Mouse (Mus musculus) cerebellum, adult 11 months (tissue): ENCODE data around the gene Nelfb.

Experiments used
- DNase-seq: peaks from one replicate; pipeline ENCODE4 v3.0.0; 2022

The Nelfb gene

DNA sequence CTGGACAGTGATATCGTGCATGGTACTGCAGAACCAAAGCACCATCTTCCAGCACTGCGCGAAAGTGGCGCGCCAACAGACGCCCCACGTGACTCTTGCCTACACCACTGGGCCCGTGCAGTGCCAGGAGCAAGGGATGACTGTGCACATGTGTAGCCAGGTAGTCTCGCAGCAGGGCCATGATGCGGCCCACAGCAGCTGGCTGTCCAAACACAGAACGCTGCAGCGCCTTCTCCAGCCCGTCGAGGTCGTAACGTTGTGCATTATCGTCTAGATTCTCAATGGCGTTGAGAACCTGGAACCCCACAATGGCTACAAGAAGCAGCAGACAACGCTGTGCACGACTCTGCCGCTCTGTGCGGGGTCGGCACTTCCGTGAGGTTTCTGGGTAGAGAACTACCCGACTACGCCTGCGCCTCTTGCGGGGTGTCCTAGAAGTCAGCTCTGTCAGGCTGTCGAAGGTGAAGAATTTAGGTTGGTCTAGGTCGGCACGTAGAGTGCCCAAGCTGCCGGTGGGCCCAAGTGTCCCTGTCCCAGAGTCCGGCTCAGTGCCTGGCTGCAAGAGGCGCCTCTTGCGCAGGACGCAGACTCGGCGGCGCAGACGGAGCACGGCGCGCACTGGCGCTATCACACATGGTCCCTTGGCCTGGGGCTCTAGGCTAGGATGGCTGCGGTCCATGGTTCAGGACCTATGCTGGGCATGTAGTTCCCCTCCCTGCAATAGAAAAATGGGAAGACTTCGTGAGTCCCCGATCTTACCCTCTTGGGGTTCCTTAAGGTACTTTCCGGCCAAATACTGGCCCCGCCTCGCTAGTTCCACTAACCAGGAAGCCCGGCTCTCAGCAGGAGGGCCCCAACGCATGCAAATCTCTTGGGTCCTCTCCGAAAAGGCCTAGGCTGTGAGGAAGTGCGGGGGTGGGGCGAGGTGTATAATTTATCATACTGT, 15.8 kb downstream of the Nelfb start:
- DNase-seq: no peak

DNA sequence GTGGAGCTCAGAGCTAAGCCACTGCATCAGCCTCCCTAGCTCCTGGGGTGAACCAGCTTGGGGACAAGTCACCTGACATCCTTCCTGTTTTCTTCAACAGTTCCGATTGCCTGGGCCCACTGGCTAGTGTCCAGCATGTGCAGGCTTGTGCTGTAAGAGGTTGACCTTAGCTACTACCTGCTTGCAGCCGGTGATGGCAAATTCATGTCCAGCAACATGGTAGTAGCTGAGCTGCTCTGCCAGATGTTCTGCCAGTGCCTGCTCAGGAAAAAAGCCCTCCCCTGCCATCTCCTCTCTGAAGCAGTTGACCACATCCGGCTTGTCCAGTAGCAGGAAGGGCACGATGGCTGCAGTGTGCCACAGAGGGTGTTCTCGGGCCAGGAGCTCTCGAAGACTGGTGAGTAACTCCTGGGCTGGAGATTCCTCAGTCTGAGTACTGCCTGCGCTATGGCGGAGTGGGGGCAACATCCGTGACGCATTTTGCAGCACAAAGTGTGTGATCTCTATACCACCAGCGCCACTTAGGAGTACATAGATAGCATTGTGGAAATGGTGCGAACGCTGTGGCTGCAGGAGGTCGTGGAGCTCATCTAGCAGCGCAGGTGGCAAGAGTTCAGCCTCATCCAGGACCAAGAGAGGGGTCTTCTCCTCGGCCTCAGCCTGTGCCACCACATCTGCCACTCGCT, 16.7 kb downstream of the Nelfb start:
- DNase-seq: no peak

DNA sequence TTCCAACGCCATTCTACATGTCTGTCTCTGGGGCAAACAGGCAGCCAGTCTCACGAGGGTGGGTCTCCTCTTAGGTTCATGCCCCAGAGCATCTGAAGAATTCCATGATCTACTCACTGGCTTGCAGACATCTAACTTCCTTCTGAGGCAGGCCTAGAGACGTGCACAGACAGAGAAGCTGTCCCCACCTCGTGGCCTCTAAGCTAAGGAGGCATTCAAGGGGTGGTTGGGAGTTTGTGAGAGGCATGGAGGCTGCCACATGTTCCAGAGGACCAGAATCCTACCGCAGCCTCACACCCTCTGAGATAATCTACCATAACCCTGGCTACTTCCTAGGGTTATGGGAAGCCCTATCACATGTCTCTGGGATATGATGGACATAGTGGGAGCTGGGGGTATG, 17.3 kb downstream of the Nelfb start:
- DNase-seq: no peak

DNA sequence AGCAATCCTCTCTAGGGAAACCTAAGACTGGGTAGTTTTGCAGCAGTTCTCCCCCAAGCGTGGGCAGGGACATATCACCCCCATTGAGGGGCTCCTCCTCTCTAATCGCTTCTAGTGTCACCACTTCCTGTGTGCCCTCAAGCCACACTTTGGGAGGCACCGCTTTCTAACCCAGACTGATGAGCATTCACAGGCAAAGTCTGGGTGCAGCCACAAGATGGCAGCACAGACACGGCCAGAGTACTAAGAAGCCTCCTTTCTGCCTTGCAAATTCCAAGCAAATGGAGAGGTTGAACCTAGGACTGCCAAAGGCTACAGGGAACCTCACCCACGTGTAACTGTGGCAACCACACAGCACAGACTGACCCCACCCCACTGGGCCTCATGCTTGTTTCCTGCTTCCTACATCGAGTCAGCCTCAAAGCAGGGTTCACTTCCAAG, 17.9 kb downstream of the Nelfb start:
- peak; percentile 82 for DNase-seq

DNA sequence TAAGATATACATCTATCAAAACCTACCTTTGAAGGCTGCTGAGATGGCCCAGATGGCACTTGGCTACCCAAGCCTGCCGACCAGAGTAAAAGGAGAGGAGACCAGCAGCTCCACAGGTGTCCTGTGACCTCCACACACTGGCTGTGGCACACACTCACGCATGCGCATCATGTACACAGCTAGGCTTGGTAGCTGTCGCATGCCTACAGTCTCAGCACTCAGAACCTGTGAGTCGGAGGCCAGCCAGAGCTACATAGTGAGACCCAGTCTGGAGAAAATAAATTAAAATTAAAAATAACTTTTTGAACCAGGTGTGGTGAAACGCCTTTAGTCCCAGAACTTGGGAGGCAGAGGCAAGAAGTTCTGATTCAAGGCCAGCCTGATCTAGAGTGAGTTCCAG, 23.4 kb downstream of the Nelfb start:
- no peak for DNase-seq

DNA sequence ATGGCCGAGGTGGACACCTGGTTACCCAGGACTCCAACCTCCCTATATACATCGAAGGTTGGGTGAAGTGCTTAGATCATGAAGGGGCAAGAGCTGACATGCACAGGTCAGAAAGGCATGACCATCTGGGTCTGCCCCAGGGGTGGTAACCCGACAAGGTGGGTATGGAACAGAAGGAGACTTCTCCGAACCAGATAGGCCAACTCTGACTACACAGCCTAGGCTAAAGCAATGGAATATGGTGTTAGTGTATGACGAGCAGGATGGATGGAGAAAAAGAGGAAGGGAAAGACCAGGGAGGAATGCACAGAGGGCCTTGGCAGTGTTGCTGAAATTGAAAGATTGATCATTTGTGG, 24.7 kb downstream of the Nelfb start:
- DNase-seq: no peak

DNA sequence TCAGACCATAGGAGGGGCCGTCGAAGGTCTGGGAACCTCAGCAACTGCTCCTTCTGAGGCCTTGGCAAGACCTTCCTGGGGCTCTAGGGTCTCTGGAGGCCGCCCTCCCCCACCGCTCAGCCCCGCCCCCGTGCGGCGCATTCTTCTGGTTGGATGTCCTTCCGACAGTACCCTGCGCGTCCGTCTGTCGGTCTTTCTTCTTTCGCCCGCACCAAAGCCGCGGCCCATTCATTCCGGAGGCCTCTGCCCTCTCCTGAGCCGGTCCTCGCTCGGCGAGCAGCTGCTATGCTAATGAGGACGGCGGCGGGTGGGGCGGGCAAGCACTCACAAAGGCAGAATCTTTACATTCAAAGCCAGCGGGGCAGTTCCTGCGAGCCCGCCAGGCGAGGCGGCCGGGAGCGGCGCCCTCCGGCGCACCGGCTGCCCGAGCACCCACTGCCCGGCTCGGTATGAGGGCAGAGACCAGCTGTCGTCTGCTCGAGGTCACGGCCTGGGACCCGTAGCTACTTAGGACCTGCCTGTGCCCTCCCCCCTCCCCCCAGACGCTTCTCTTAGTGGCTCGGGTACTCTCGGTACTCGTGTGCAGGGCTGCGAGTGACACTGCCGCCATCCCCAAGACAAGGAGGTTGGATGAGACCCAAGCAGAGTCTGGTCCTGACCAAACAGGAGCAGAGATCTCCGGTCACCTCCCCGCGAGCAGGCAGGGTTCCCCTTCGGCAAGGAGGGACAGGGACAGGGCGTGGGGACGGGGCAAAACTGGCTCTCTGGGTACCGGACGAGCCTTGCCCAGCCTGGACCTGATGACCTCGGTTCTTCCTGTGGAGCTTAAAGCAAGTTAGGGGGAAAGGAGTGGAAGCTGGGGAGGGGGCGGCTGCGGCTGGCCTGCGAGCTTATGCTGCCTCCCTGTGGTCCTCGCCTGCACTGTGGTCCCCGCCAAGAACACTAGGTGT, 25.4 kb downstream of the Nelfb start:
- no peak for DNase-seq

DNA sequence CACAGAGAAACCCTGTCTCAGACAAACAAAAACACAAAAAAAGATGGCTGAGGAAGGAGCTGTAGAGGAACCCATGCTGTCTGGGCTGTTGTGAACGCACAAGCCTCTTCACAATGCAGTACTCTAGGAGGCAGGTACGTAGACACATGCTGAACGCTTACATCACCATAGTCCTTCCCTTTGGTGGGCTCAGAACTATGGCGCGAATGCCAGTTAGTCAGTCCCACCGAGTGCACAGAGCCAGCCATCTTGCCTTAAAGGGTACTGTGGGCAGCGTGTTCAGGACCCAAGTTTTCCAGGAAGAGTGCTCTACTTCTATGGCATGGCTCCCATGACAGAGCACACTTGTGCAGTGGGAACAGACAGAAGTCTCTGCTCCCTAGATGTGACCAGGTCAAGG, 26.8 kb downstream of the Nelfb start:
- no peak for DNase-seq

DNA sequence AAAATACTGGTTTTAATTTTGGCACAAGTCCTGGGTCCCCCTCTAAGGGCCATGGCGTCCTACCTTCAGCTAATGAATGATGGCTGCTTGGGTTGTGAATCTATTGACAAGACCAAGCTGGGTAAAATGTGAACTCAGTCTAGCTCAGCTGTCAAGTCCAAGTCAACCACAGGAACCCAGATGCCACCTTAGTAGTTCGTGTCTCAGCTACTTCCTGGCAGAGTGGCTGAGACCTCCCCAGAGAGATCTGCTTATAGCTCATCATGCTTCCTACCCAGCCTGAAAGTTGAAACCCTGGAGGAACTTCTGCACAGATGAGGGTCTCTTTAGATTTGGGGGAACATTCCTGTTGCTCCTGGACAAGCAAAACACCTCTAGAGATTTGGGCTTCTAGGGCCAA, 28.0 kb downstream of the Nelfb start:
- DNase-seq: no peak

DNA sequence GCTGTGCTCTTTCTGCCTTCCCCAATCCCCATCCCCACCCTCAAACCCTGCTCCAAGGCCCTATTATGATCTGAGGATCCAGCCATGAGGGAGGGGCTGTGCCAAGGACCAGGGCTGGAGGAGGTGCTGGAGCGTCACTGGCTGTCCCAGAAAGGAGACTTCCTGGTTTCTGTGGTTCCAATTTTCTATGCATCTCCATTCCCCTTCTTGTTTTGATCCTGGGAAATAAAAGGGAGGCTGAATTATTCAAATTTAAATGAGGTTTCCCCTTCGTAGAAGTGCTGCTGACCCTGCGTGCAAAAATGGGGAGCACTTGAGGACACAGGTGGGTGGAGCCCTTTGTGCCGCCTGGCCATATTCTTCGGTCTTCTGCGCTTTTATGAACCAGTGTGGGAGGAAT, 28.6 kb downstream of the Nelfb start:
- no peak for DNase-seq

DNA sequence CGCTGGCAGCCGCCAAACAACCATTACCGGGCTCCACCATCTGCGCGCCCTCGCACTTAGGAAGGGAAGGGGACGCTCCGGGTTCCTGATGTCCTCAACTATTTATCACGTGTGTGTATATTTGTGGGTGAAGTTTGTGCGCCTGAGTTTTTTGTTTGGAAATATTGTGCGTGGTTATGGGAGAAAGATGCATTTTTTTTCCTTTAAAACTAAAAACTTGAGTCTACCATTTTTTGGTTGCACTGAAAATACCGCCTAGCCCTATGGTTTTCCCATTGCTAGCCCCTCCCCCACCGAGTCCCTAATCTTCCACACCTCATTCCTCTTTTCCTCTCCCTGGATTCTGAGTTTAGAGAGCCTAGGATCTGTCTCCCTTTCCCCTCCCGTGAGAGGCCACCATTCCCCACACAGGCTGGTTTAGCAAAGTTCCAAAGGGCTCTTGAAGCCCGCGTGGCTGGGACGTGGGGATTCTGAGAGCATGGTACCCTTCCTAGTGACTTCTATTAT, 29.3 kb downstream of the Nelfb start:
- DNase-seq: no peak

DNA sequence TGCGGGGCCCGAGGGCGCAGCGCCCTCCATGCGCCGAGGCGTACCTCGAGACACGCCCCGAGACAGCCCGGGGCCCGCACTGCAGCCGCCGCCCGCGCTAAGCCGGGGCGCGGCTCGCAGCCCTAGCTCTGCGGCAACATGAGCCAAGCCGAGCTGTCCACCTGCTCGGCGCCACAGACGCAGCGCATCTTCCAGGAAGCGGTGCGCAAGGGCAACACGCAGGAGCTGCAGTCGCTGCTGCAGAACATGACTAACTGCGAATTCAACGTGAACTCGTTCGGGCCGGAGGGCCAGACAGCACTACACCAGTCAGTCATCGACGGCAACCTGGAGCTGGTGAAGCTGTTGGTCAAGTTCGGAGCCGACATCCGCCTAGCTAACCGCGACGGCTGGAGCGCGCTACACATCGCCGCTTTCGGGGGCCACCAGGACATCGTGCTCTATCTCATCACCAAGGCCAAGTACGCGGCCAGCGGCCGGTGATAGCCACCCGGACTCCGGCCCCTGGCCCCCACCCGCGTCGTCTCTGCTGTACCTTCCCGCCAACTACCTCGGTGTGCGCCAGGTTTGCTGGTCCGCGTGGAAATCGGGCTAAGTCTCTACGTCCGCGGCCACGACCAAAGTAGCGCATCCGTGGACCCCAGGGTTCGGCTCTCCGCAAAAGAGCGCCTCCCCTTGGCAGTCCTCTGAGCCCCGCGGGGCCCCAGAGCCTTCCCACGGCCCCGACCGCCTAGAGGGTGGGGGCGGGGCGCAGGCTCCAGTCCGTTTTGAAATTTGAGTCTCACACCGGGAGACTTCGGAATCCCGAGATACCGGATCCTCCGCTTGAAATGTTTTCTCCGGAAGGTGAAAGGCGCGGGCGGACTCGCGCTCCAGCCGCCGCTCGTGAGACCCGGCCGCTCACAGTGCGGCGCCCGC, 30.1 kb downstream of the Nelfb start:
- DNase-seq: no peak

DNA sequence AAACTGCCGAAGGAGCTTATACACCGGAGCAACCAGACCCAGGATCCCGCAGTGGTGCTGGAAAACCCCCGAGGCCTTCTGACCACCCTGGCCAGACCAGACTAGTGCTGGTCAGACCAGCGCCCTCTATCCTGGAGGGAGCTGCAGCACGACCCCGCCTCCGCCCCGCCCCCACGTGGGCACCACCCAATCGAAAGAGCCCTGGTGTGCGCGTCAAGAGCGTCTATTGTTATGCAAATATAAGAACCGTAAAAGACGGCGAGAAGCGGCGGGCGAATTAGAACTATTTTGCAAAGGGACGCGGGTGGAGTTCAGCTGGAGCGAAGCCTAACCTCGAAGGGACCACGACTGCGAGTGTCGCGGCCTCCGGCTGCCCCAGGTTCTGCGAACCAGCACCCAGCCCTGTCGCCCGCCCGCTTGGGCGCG, 30.8 kb downstream of the Nelfb start, which contains the start of gene Nrarp:
Nrarp (plus strand) TSS at position 281 of the 426 bp plus-strand sequence.
- peak; percentile 81 for DNase-seq

DNA sequence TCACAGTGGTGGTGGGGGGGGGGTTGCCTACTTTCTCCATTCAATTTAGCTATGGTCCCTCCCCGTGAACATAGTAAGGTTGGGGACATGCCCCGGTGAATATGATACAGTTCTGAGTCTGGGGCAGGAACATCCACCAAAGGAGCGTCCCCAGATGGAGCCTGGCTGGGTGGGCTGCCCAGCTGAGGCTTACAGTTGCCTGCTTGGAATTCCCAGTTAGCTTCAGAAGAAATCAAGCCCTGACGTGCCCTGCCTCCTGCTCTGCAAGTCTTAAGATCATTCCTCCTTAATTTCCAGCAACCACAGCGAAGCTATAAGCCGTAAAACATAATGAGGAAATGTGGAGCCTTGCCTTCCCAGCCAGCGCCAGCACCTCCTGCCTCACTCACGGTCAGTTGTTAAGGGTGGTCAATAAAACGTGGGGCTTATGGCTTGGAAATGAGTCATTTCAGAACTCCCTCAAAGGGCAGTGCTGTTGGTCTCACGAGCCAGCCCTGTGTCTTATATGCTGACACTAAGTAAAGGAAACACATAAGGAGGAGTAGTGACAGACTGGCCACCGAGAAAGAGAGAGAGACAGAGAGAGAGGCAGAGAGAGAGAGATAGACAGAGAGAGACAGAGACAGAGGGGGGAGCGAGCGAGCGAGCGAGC, 31.6 kb downstream of the Nelfb start:
- no peak for DNase-seq

DNA sequence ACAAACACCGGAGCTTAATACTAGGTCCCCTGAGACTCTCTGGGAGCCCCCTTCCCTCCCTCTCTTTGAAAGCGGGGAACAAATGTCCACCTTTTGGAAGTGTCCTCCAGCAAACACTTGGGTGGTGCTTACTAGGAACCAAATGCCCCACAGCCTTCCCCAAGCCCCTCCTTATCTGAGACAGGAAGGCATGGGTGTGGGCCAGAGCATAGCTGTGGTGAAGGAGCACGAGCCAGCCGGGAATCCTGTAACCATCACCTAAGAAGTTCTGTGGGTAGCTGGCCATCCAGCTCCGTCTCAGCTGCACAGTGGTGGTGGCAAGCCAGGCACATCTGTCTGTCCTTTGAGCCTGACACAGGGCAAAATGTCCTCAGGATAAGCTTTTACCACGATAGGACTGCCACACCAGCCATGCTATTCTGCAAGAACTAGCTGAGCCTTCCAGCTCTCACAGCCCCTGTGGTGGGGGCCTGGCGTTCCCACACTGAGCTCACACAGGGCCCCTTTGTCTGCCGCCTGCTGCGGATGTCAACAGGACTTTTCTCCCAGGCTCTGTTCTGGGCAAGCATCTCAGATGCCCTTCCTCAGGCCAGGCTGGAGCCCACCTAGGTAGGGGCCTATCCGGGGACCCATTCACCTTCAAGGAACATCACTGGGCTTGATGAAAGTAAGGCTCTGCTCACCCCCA, 32.9 kb downstream of the Nelfb start:
- no peak for DNase-seq

DNA sequence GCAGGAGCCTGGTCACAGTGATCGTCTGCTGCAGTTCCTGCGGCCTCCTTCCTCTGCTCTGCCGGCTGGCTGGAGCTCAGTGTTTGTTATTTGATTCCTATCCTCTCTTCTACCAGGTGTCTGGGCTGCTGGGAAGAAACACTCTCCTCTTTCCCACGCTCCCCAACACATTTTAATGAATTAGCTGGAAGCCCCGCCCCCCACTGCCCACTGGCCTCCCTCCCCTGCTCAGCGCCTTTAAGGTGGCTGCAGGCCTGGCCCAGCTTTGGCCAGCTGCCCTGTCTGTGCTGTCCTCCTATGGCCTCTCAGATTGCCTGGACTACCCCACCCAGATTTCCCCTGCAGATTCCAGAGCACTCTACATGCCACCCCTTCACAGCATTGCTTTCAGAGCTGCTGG, 33.6 kb downstream of the Nelfb start:
- DNase-seq: no peak

DNA sequence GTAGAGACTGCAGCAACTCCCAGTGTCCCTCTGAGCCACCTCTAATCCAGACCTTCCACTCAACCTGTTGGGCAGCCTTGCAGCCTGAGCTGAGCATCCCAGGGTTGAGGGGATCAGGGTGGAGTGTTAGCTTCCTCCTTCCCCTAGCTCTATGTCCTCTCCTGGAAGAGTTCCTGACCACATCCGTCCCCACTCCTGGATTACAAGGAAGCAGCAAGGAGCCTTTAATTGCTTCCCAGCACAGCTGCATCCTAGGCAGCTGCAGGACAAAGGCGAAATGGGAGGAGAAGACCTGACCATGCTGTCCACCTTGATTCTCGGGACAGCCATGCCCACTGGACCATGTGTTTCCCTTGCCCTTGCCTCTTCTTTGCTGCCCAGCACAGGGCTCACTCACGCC, 34.2 kb downstream of the Nelfb start:
- DNase-seq: no peak

DNA sequence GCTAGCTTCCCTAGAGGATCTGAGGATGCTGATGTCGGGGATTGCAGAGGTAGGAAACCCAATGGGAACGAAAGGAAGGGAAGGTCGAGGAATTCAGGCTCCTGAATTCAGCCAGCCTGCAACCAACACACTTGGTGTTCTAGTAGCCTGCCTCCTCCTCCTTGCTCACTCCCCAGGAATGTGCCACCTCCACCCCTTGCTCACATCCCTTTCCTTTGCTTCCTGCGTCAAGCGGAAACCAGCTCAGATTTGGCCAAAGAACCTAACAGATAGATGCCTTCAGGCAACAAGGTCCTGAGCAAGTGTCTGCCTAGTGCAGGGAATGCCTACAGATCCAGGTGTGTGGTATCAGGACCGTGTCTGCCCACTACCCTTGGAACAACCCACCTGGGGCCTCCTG, 34.7 kb downstream of the Nelfb start:
- DNase-seq: no peak

DNA sequence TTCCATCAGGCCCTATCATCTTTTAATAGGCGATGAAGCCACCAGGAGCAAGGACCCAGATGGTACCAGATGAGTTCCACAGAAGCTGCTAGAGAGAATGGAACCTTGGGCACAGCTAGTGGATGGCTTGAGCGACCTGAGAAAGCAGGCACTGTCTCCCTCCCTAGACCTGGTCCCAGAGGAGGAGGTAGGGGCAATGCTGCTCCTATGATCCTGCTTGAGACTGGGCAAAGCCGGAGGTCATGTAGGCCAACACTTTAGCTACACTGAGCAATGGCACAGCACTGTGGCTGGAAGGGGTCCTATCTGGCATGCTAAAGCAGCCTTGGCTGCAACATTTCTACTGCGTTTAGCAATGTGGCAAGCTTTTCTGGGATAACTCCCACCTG, 35.6 kb downstream of the Nelfb start:
- no peak for DNase-seq

DNA sequence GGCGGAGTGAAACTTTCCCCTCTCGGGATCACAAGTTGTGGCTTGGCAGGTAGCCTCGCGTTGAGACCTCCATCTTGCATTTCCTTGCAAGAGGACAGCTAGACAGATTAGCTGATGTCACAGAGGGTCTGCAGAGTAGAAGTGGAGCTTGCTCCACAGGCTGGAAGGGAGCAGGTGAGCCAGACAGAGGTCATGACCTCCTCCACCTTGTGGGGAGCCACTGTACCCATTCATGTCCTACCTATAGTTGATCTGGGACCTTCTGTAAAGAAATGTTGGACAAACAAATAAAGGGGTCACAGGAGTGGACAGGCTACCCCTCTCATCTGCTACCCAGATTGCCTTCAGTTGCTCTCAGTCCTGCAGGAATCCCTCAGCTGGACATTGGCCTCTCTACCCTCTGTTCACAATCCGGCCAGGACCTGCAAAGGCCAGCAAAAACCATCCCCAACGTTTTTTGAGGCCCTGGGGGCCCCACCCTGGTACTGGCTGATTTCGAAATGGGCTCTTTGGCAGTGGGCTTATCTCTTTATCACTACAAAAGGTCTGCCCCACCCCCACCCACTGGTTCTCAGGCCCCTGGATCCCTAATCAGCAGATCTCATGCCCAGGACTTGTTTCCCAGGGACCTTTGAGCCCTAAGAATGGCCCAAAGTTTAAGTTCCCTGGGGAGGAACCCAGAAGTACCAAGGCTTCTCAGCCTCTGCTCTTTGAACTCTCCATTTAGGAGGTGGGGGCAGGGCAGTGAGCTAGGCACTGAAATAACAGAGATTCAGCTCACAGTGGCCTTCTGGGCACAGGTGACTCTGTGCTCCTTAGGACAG, 36.2 kb downstream of the Nelfb start:
- no peak for DNase-seq
